Mouse (Mus musculus) cerebellum, adult 2 months (tissue): ENCODE measurements around the gene Ooep. TPM values are rescaled to one million over a fixed set of nuclear protein-coding genes. Genes with fewer than 3 reads are reported as not detected.
A peak's percentile ranks its signal among the peaks of the same experiment; 100 is the strongest.

Source experiments
- DNase-seq, 2 experiments: peaks; one replicate each; pipeline ENCODE4 v3.0.0; 2021
- H3K27ac ChIP-seq: fragments of 200-500 bp; 2 replicates; pipeline ENCODE4 v1.5.1; 2012; ENCODE audit warnings: low read length, control low read depth, inconsistent platforms; ENCODE audit not compliant: insufficient read depth
- H3K27me3 ChIP-seq: fragments of 200-500 bp; 2 replicates; pipeline ENCODE4 v1.6.1; 2012; ENCODE audit warnings: inconsistent platforms, mild to moderate bottlenecking, low read length, moderate library complexity; ENCODE audit not compliant: control insufficient read depth, insufficient read depth
- H3K4me1 ChIP-seq: fragments of 200-500 bp; 2 replicates; pipeline ENCODE4 v1.6.1; 2011; ENCODE audit warnings: low read length; ENCODE audit not compliant: control insufficient read depth, insufficient read depth
- H3K4me3 ChIP-seq: fragments of 200-500 bp; replicated peaks from 2 replicates; pipeline ENCODE3; 2011; ENCODE audit warnings: mild to moderate bottlenecking, low read depth, low read length, control low read depth; ENCODE audit not compliant: insufficient read depth
- CTCF ChIP-seq: fragments of 200-500 bp; IDR thresholded peaks from 2 replicates; pipeline ENCODE4 v1.5.1; 2011; ENCODE audit warnings: low read depth, mild to moderate bottlenecking, control low read depth, low read length, moderate library complexity, borderline replicate concordance; ENCODE audit not compliant: insufficient read depth
- POLR2A ChIP-seq: fragments of 200-500 bp; IDR thresholded peaks from 2 replicates; pipeline ENCODE4 v1.6.1; 2011; ENCODE audit warnings: low read length, control low read depth, borderline replicate concordance; ENCODE audit not compliant: insufficient read depth
- WGBS: fragments of 180-500 bp; shearing (Covaris S2); methylation state at CpG from one replicate; pipeline ENCODE4 v1.1.7; 2018; 5-methylcytosine and 5-hydroxymethylcytosine counted together
- polyA plus RNA-seq: library from polyadenylated mRNA; depleted of rRNA; stranded (reverse); fragments of >200 nt; gene quantifications from 2 replicates; pipeline ENCODE4 v1.2.3, GENCODE M21; 2012; rRNA removed

The Ooep gene
- 0.23 and 0.24 TPM in 2 replicates for polyA plus RNA-seq

DNA sequence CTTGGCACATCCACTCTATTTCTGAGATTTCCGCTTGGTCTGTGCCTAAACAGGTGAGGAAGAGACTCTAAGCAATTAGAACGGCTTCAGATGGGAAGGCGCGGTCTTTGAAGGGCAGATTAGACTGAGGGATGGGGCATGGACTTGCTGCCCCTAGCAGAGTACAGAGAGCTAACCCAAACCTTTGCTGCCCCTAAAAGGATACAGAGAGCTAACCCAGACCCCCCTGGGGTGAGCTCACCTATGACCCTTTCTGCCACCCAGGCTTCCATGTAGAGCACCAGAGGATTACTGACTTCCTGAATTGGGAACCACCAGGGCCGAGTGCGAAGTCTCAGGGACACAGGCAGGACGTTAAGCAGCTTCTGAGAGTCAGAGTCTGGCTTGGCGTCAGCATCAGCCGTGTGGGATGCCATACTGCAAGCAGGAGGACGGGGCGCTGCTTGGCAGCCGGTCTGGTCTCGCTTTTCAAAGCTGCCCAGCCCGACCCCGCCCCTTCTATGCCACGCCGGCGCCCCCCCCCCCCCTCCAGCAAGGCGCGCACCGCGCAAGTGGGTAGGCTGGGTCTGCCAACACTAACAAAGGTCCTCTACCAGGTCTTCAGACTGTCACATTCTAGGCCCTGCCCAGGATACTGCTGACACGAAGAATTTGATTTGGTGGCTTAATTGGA is at the start of gene Ooep:
Gene Ooep, minus strand, starts transcription at position 613 of the 673 bp plus-strand sequence.
- Histone ChIP-seq H3K27ac (no peak within 1 kb of the TSS), H3K4me3 (no peak within 1 kb of the TSS), H3K27me3 (no peaks in the 10 kb centered on the region), H3K4me1 (no peaks in the 10 kb centered on the region)
- WGBS: 2% methylated on average over 23 of the region's 23 CpGs
- DNase-seq: no peak
- no peak for TF ChIP-seq POLR2A
- TF ChIP-seq CTCF: no peak

DNA sequence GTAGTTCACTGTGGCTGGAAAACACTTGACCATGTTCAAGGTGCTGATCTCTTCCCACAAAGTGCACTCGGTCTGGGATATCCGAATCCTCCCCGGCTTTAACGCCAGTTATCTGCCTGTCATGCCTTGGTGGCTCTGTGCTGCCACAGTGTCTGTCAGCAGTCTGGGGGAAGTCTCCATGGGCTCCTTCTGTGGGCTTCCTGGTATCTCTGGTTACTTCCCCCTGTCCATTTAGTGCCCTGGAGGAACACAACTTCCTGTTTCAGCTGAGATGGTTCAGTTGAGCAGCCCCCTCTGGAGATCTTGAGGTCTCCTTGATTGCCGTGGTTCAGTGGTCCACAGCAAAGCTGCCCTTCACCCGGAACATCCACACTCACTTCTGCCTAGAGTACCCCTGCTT is 49.7 kb upstream of the Ooep start:
- no peak for DNase-seq
- 88% methylated on average over 6 of the region's 6 CpGs for WGBS
- no peak overlapping the region for H3K27ac ChIP-seq
- TF ChIP-seq CTCF: no peak
- TF ChIP-seq POLR2A: no peak
- H3K4me3 ChIP-seq: no peak overlapping the region
- no peaks in the 10 kb centered on the region for H3K27me3 ChIP-seq
- no peaks in the 10 kb centered on the region for H3K4me1 ChIP-seq

DNA sequence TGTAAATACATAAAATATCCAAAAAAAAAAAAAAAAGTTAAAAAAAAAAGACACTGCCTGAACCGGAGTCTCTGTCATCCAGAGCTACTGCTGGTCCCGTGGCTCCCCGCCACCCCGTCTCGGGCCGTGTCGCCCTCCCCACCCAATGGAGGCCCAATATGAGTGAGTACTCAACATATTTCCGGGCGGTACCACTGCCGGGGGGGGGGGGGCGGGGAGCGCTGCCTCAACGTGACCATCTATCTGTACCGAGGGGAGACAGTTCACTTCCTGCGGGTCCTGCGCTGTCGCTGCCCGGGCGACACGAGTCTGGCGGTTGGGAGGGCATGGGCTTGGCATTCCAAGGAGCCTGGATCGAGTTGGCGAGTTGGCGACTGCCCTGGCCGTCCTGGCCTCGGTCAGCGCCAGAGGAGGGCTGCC is 48.8 kb upstream of the Ooep start:
- WGBS: 24% methylated on average over 27 of the region's 27 CpGs
- Histone ChIP-seq H3K4me3 (peak overlapping the region; percentile 42), H3K27ac (no peak overlapping the region), H3K27me3 (no peaks in the 10 kb centered on the region), H3K4me1 (no peaks in the 10 kb centered on the region)
- no peak for DNase-seq
- TF ChIP-seq POLR2A (no peak), CTCF (no peak)

DNA sequence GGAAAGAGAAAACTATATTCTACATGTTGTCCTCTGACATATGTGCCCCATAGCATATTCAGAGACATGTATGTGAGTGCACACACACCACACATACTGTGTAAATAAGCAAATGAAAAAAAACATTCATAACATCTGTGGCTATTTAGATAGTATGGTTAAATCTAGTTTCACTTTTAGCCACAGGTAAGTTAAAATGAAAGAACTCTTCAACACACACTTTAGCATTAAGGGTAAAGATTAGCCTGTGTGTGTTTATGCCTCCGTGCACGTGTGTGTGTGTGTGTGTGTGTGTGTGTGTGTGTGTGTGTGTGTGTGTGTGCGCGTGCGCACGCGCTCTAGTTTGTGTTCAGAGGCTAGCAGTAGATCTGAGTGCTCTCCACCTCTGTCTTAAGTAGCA is 23.1 kb upstream of the Ooep start:
- Histone ChIP-seq H3K27me3 (no peaks in the 10 kb centered on the region; the same call in 1 of the 2 replicates), H3K4me1 (no peaks in the 10 kb centered on the region), H3K27ac (no peak overlapping the region), H3K4me3 (no peak overlapping the region)
- TF ChIP-seq CTCF: no peak
- TF ChIP-seq POLR2A: no peak
- 93% methylated on average over 7 of the region's 7 CpGs for WGBS
- DNase-seq: no peak

DNA sequence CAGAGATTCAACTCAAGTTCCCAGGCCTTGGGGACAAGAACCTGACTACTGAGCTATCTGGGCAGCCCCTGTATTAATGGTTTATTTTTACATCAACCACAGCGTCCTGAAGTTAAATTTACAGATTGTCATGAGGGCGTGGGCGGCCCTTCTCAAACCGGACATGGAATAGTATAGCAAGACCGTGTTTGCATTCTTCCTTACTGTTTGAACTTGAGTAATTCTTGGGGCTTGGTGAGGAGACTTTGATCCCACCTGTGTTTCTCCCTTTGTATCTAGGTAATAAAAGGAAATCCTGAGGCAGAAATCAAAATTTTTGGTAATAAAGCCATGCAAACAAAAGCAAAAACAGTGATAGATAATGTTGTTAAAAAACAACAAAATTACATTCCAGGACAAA is 22.0 kb upstream of the Ooep start:
- WGBS: 84% methylated on average over 5 of the region's 5 CpGs
- TF ChIP-seq POLR2A (no peak), CTCF (no peak)
- Histone ChIP-seq H3K4me3 (no peak overlapping the region), H3K27ac (no peak overlapping the region), H3K27me3 (peaks cover 6% of the 10 kb centered on the region; the same call in 1 of the 2 replicates), H3K4me1 (no peaks in the 10 kb centered on the region)
- no peak for DNase-seq

DNA sequence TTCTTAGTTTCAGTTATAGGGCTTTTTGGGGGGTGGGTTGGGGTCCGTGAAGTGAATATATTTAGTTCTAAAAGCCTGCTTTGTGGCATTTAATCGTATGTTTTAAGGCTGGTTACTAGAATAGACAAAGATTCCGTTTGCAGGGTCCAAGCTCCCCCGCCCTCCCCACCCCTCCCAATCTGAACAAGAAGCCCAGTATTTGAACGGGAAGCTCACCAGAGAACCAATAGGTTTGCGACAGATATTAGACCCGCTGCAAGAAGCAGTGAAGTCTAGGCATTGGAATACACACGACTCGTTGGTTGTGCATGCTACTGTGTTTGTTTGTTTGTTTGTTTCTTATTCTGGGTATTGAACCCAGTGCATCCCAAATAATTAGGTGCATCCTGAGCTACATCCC is 18.0 kb upstream of the Ooep start:
- DNase-seq: no peak
- WGBS: 60% methylated on average over 9 of the region's 9 CpGs
- Histone ChIP-seq H3K4me3 (no peak overlapping the region), H3K27me3 (peaks cover 9% of the 10 kb centered on the region; the same call in 1 of the 2 replicates), H3K27ac (no peak overlapping the region), H3K4me1 (no peaks in the 10 kb centered on the region)
- TF ChIP-seq POLR2A: no peak
- no peak for TF ChIP-seq CTCF

DNA sequence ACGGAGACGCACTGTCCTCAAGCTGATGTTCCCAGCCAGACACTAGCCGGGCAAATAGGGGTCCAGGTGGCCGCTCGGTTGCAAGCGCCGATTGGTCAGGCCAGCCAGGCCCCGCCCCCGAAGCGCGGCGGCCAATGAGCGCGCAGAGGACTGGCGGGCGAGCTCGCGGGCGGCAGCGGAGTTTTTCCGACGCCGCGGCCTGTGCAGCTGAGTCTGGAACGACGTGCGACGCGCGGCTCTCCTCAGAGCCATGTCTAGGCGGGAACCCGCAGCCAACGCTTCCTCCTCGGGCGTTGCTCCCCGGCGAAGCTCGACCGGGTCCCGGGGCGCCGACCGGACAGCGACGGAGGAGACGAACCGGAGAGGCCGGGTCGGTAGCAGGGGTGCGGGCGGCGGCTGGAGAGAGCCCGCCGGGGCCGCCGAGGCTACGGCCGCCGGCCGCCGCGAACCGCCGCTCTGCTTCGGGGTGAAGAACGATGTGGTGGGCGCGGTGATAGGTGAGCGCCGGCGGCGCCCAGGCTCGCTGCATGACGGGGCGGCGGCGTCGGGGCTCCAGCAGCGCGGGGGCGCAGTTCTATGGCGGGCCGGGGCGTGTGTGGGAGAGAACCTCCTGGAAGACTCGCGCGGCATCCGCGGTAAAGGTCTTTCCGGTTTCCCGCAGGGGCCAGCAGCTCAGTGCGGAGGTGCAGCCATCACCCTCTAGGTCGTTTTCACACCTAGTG is 17.3 kb upstream of the Ooep start, which contains the start of gene Ddx43:
Gene Ddx43, plus strand, starts transcription at position 148 of the 722 bp plus-strand sequence.
- TF ChIP-seq CTCF: no peak
- TF ChIP-seq POLR2A: no peak
- Histone ChIP-seq H3K27me3 (peaks cover 9% of the 10 kb centered on the region; the same call in 1 of the 2 replicates), H3K4me3 (no peak within 1 kb of the TSS), H3K27ac (no peak within 1 kb of the TSS), H3K4me1 (no peaks in the 10 kb centered on the region)
- 4% methylated on average over 93 of the region's 93 CpGs for WGBS
- DNase-seq: no peak

DNA sequence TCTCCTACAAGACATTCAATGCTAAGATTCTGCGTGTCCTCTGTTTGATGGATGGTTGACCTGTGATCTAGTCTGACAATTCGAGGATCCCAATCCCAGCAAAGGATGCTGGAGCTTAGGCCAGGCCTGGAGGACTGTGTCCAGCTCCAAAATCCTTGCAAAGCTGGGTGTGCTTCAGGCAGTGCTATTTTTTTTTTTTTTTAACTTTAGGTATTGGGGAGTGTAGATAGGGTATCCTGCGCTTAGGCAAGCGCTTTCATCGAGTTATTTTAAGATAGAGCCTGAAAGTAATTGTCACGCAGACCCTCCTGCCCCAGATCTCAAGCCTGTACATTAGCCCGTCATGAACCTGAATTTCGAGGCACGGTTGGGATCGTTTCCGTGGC is 16.7 kb upstream of the Ooep start:
- 32% methylated on average over 11 of the region's 11 CpGs for WGBS
- H3K4me3 ChIP-seq: no peak overlapping the region
- no peak overlapping the region for H3K27ac ChIP-seq
- DNase-seq: no peak
- TF ChIP-seq CTCF: no peak
- no peak for TF ChIP-seq POLR2A
- no peaks in the 10 kb centered on the region for H3K4me1 ChIP-seq
- peaks cover 9% of the 10 kb centered on the region; the same call in 1 of the 2 replicates for H3K27me3 ChIP-seq
